Mouse (Mus musculus): ENCODE measurements around the gene Mobp. TPM values are rescaled to one million over a fixed set of nuclear protein-coding genes. Genes with fewer than 3 reads are reported as not detected.

The Mobp gene
- total RNA-seq, 2 experiments from 2014 or later: not detected

- no peak for ATAC-seq (ENCODE audit: poor library complexity, severe bottlenecking)
Measured at GRCm38 (mm10) chr9:120133755-120134475, 15.6 kb upstream of the Mobp start.

- ATAC-seq (ENCODE audit: poor library complexity, severe bottlenecking): no peak
Measured at GRCm38 (mm10) chr9:120134529-120135160, 14.9 kb upstream of the Mobp start.

GRCm38 (mm10) chr9:120135454-120135853 is 14.1 kb upstream of the Mobp start:
- no peak for ATAC-seq (ENCODE audit: poor library complexity, severe bottlenecking)

- peak; percentile 92 for ATAC-seq (ENCODE audit: poor library complexity, severe bottlenecking)
Measured at GRCm38 (mm10) chr9:120140652-120141051, 8.9 kb upstream of the Mobp start.

GRCm38 (mm10) chr9:120144474-120144873 is 5.0 kb upstream of the Mobp start:
- ATAC-seq (ENCODE audit: poor library complexity, severe bottlenecking): no peak

GRCm38 (mm10) chr9:120151152-120151551 is 1.6 kb downstream of the Mobp start:
- no peak for ATAC-seq (ENCODE audit: poor library complexity, severe bottlenecking)

- ATAC-seq (ENCODE audit: poor library complexity, severe bottlenecking): no peak
Measured at GRCm38 (mm10) chr9:120151906-120152399, 2.4 kb downstream of the Mobp start.

- 0 out of 2 replicates have a peak, but pooled peaks have one; percentile 45 for ATAC-seq (ENCODE audit: poor library complexity, severe bottlenecking)
Measured at GRCm38 (mm10) chr9:120158047-120158446, 8.5 kb downstream of the Mobp start.

- no peak for ATAC-seq (ENCODE audit: poor library complexity, severe bottlenecking)
Measured at GRCm38 (mm10) chr9:120163862-120164261, 14.4 kb downstream of the Mobp start.

GRCm38 (mm10) chr9:120167826-120168225 is 18.3 kb downstream of the Mobp start:
- ATAC-seq (ENCODE audit: poor library complexity, severe bottlenecking): no peak

GRCm38 (mm10) chr9:120171295-120171694 is 21.8 kb downstream of the Mobp start:
- peak; percentile 74 for ATAC-seq (ENCODE audit: poor library complexity, severe bottlenecking)

GRCm38 (mm10) chr9:120174436-120175137 is 25.1 kb downstream of the Mobp start:
- ATAC-seq (ENCODE audit: poor library complexity, severe bottlenecking): no peak

GRCm38 (mm10) chr9:120178813-120179212 is 29.3 kb downstream of the Mobp start:
- ATAC-seq (ENCODE audit: poor library complexity, severe bottlenecking): no peak

- no peak for ATAC-seq (ENCODE audit: poor library complexity, severe bottlenecking)
Measured at GRCm38 (mm10) chr9:120184499-120184898, 35.0 kb downstream of the Mobp start.

- no peak for ATAC-seq (ENCODE audit: poor library complexity, severe bottlenecking)
Measured at GRCm38 (mm10) chr9:120186856-120187255, 37.3 kb downstream of the Mobp start.

- ATAC-seq (ENCODE audit: poor library complexity, severe bottlenecking): peak; percentile 57
Measured at GRCm38 (mm10) chr9:120190891-120191290, 41.4 kb downstream of the Mobp start.

GRCm38 (mm10) chr9:120191362-120192098 is 42.0 kb downstream of the Mobp start:
- ATAC-seq (ENCODE audit: poor library complexity, severe bottlenecking): peak; percentile 74

GRCm38 (mm10) chr9:120192742-120193141 is 43.2 kb downstream of the Mobp start:
- no peak for ATAC-seq (ENCODE audit: poor library complexity, severe bottlenecking)

- ATAC-seq (ENCODE audit: poor library complexity, severe bottlenecking): no peak
Measured at GRCm38 (mm10) chr9:120200873-120201272, 51.4 kb downstream of the Mobp start.

GRCm38 (mm10) chr9:120201743-120202142 is 52.2 kb downstream of the Mobp start:
- no peak for ATAC-seq (ENCODE audit: poor library complexity, severe bottlenecking)

- ATAC-seq (ENCODE audit: poor library complexity, severe bottlenecking): no peak
Measured at GRCm38 (mm10) chr9:120202683-120203082, 53.2 kb downstream of the Mobp start.

Data from megakaryocyte, adult 5-6 weeks (primary cell).